Mouse (Mus musculus) C2C12 (cell line): ENCODE results near the gene Dnajb4.

Experiments used
- CEBPB ChIP-seq: IDR thresholded peaks from one replicate; pipeline ENCODE4 v1.6.1; 2011; ENCODE audit warnings: low read depth, mild to moderate bottlenecking, control low read depth, moderate library complexity
- CTCF ChIP-seq: IDR thresholded peaks from one replicate; pipeline ENCODE4 v1.5.1; 2011; ENCODE audit not compliant: control insufficient read depth, insufficient read depth, insufficient read length
- FOSL1 ChIP-seq: IDR thresholded peaks from one replicate; pipeline ENCODE4 v1.8.0; 2011; ENCODE audit warnings: mild to moderate bottlenecking, low read length; ENCODE audit not compliant: poor library complexity, insufficient read depth, severe bottlenecking
- MAX ChIP-seq: IDR thresholded peaks from one replicate; pipeline ENCODE4 v1.6.1; 2011; ENCODE audit warnings: mild to moderate bottlenecking, control low read depth
- MYOD1 ChIP-seq: IDR thresholded peaks from one replicate; pipeline ENCODE4 v1.6.1; 2011; ENCODE audit warnings: low read depth; ENCODE audit not compliant: control insufficient read depth, insufficient read length
- USF1 ChIP-seq: IDR thresholded peaks from one replicate; pipeline ENCODE4 v1.6.1; 2011; ENCODE audit warnings: low read depth, mild to moderate bottlenecking, control low read depth, moderate library complexity

- TF ChIP-seq MAX (no peak), CTCF (no peak), USF1 (no peak), CEBPB (no peak), FOSL1 (no peak), MYOD1 (no peak)
Measured at GRCm38 (mm10) chr3:152165351-152166098, 44.6 kb downstream of the Dnajb4 start.
